Mouse (Mus musculus): Measurements from ENCODE around the gene Bglap2.

- TF ChIP-seq CTCF (IDR thresholded peaks at IDR 0.05; ENCODE audit: low read depth) (no peak), EP300 (IDR thresholded peaks at IDR 0.05; ENCODE audit: low read depth) (no peak)
Measured at GRCm38 (mm10) chr3:88365705-88366361, 12.7 kb downstream of the Bglap2 start.

All from heart, postnatal 0 days (tissue).